Mouse (Mus musculus) adrenal gland, adult 10 weeks (tissue): ENCODE results near the gene Ndn. TPM values are rescaled to one million over a fixed set of nuclear protein-coding genes. Genes with fewer than 3 reads are reported as not detected.

Source experiments
- polyA plus RNA-seq: library from polyadenylated mRNA; stranded (reverse); fragments of 350-450 nt; fragmentation: Illumina TruSeq; extraction: RNeasy Lipid Tissue Mini Kit (QIAGEN cat#74804); gene quantifications from one replicate; pipeline ENCODE4 v1.2.3, GENCODE M21; 2014; ENCODE audit warnings: low read depth, low replicate concordance

Ndn gene
- polyA plus RNA-seq, result 31.2 TPM

GRCm38 (mm10) chr7:62346269-62346668, at the start of gene Ndn:
Gene Ndn (plus strand): TSS chr7:62346569.

GRCm38 (mm10) chr7:62376510-62377304, 30.3 kb downstream of the Ndn start, which contains the start of gene Magel2:
Gene Magel2 (plus strand): TSS chr7:62377010.

Other genes with a start within 250 kb of the Ndn start
- gene Magel2, start 30.4 kb downstream of the Ndn start, polyA plus RNA-seq, result 0.23 TPM
- 0.87 TPM for gene Mkrn3, start 73.6 kb downstream of the Ndn start, polyA plus RNA-seq
- gene Peg12, start 117.9 kb downstream of the Ndn start, polyA plus RNA-seq, result 0.99 TPM